Mouse (Mus musculus): ENCODE data around the gene Rora. TPM values are rescaled to one million over a fixed set of nuclear protein-coding genes. Genes with fewer than 3 reads are reported as not detected.

The Rora gene
- polyA plus RNA-seq, 1 experiment from 2014 or later = 8.9 TPM

GRCm38 (mm10) chr9:69304492-69304891 is 650.9 kb downstream of the Rora start:
- ATAC-seq (replicated peaks; ENCODE audit: low FRiP score) = 0 out of 2 replicates have a peak, but pooled peaks have one; percentile 12
- Histone ChIP-seq H3K9me3 (replicated peaks) (no peaks in the 10 kb centered on the region), H3K9ac (no peak overlapping the region), H3K36me3 (no peaks in the 10 kb centered on the region), H3K4me3 (replicated peaks) (no peak overlapping the region), H3K4me2 (no peak overlapping the region), H3K4me1 (peaks cover 44% of the 10 kb centered on the region), H3K27me3 (no peaks in the 10 kb centered on the region), H3K27ac (no peak overlapping the region)
- WGBS = 66% methylated on average over 10 of the region's 10 CpGs

- no peak overlapping the region for H3K9ac ChIP-seq
- no peaks in the 10 kb centered on the region for H3K9me3 ChIP-seq (replicated peaks)
- no peaks in the 10 kb centered on the region for H3K36me3 ChIP-seq
- H3K27ac ChIP-seq = no peak overlapping the region
- no peak overlapping the region for H3K4me2 ChIP-seq
- no peak for ATAC-seq (replicated peaks; ENCODE audit: low FRiP score)
- no peaks in the 10 kb centered on the region for H3K27me3 ChIP-seq
- H3K4me3 ChIP-seq (replicated peaks) = no peak overlapping the region
- peaks cover 40% of the 10 kb centered on the region for H3K4me1 ChIP-seq
- 58% methylated on average over 3 of the region's 3 CpGs for WGBS
These were observed 651.4 kb downstream of the Rora start for GRCm38 (mm10) chr9:69304991-69305390.

- Histone ChIP-seq H3K27ac (no peak overlapping the region), H3K9ac (no peak overlapping the region), H3K4me1 (peaks cover 41% of the 10 kb centered on the region), H3K9me3 (replicated peaks) (no peaks in the 10 kb centered on the region), H3K36me3 (no peaks in the 10 kb centered on the region), H3K4me2 (no peak overlapping the region), H3K27me3 (no peaks in the 10 kb centered on the region), H3K4me3 (replicated peaks) (no peak overlapping the region)
- ATAC-seq (replicated peaks; ENCODE audit: low FRiP score) = no peak
- WGBS = 84% methylated on average over 9 of the region's 9 CpGs
These were observed 653.3 kb downstream of the Rora start for GRCm38 (mm10) chr9:69306734-69307528.

- no peak overlapping the region for H3K9ac ChIP-seq
- H3K27ac ChIP-seq = no peak overlapping the region
- WGBS = 84% methylated on average over 11 of the region's 11 CpGs
- no peaks in the 10 kb centered on the region for H3K27me3 ChIP-seq
- H3K4me1 ChIP-seq = peaks cover 33% of the 10 kb centered on the region
- H3K9me3 ChIP-seq (replicated peaks) = no peaks in the 10 kb centered on the region
- H3K36me3 ChIP-seq = no peaks in the 10 kb centered on the region
- ATAC-seq (replicated peaks; ENCODE audit: low FRiP score) = no peak
- no peak overlapping the region for H3K4me3 ChIP-seq (replicated peaks)
- no peak overlapping the region for H3K4me2 ChIP-seq
These were observed 654.4 kb downstream of the Rora start for GRCm38 (mm10) chr9:69307974-69308373.

GRCm38 (mm10) chr9:69310524-69310923 is 656.9 kb downstream of the Rora start:
- Histone ChIP-seq H3K4me1 (peaks cover 25% of the 10 kb centered on the region), H3K27me3 (no peaks in the 10 kb centered on the region), H3K9me3 (replicated peaks) (no peaks in the 10 kb centered on the region), H3K4me3 (replicated peaks) (no peak overlapping the region), H3K27ac (no peak overlapping the region), H3K9ac (no peak overlapping the region), H3K36me3 (no peaks in the 10 kb centered on the region), H3K4me2 (no peak overlapping the region)
- WGBS = 31% methylated on average over 12 of the region's 12 CpGs
- no peak for ATAC-seq (replicated peaks; ENCODE audit: low FRiP score)

GRCm38 (mm10) chr9:69313297-69313696 is 659.7 kb downstream of the Rora start:
- no peak for ATAC-seq (replicated peaks; ENCODE audit: low FRiP score)
- H3K4me2 ChIP-seq = no peak overlapping the region
- no peak overlapping the region for H3K4me3 ChIP-seq (replicated peaks)
- WGBS = 75% methylated on average over 3 of the region's 3 CpGs
- no peak overlapping the region for H3K9ac ChIP-seq
- no peaks in the 10 kb centered on the region for H3K36me3 ChIP-seq
- H3K9me3 ChIP-seq (replicated peaks) = no peaks in the 10 kb centered on the region
- H3K27me3 ChIP-seq = no peaks in the 10 kb centered on the region
- peaks cover 19% of the 10 kb centered on the region for H3K4me1 ChIP-seq
- no peak overlapping the region for H3K27ac ChIP-seq

- Histone ChIP-seq H3K9ac (no peak overlapping the region), H3K9me3 (replicated peaks) (no peaks in the 10 kb centered on the region), H3K4me3 (replicated peaks) (no peak overlapping the region), H3K4me1 (peaks cover 20% of the 10 kb centered on the region), H3K4me2 (no peak overlapping the region), H3K27ac (no peak overlapping the region), H3K27me3 (no peaks in the 10 kb centered on the region), H3K36me3 (no peaks in the 10 kb centered on the region)
- no peak for ATAC-seq (replicated peaks; ENCODE audit: low FRiP score)
- 77% methylated on average over 9 of the region's 9 CpGs for WGBS
These were observed 661.0 kb downstream of the Rora start for GRCm38 (mm10) chr9:69314451-69315210.

- Histone ChIP-seq H3K36me3 (no peaks in the 10 kb centered on the region), H3K4me3 (replicated peaks) (no peak overlapping the region), H3K4me2 (no peak overlapping the region), H3K9me3 (replicated peaks) (no peaks in the 10 kb centered on the region), H3K27me3 (no peaks in the 10 kb centered on the region), H3K4me1 (peaks cover 16% of the 10 kb centered on the region), H3K27ac (no peak overlapping the region), H3K9ac (no peak overlapping the region)
- ATAC-seq (replicated peaks; ENCODE audit: low FRiP score) = no peak
- WGBS = 53% methylated on average over 3 of the region's 3 CpGs
These were observed 664.0 kb downstream of the Rora start for GRCm38 (mm10) chr9:69317527-69318115.

GRCm38 (mm10) chr9:69319434-69319833 is 665.8 kb downstream of the Rora start:
- Histone ChIP-seq H3K9me3 (replicated peaks) (no peaks in the 10 kb centered on the region), H3K27me3 (no peaks in the 10 kb centered on the region), H3K36me3 (no peaks in the 10 kb centered on the region), H3K27ac (no peak overlapping the region), H3K9ac (no peak overlapping the region), H3K4me1 (peaks cover 28% of the 10 kb centered on the region), H3K4me2 (no peak overlapping the region), H3K4me3 (replicated peaks) (no peak overlapping the region)
- WGBS = 89% methylated on average over 6 of the region's 6 CpGs
- no peak for ATAC-seq (replicated peaks; ENCODE audit: low FRiP score)

GRCm38 (mm10) chr9:69319913-69320634 is 666.5 kb downstream of the Rora start:
- ATAC-seq (replicated peaks; ENCODE audit: low FRiP score) = no peak
- Histone ChIP-seq H3K9ac (no peak overlapping the region), H3K9me3 (replicated peaks) (no peaks in the 10 kb centered on the region), H3K27ac (peak overlapping the region; percentile 20; the same call in 1 of the 2 replicates), H3K4me2 (no peak overlapping the region), H3K4me3 (replicated peaks) (no peak overlapping the region), H3K4me1 (peaks cover 23% of the 10 kb centered on the region), H3K36me3 (no peaks in the 10 kb centered on the region), H3K27me3 (no peaks in the 10 kb centered on the region)
- 44% methylated on average over 10 of the region's 10 CpGs for WGBS

- H3K36me3 ChIP-seq = no peaks in the 10 kb centered on the region
- no peaks in the 10 kb centered on the region for H3K27me3 ChIP-seq
- no peak for ATAC-seq (replicated peaks; ENCODE audit: low FRiP score)
- H3K9me3 ChIP-seq (replicated peaks) = no peaks in the 10 kb centered on the region
- no peak overlapping the region for H3K9ac ChIP-seq
- peaks cover 22% of the 10 kb centered on the region for H3K4me1 ChIP-seq
- whole genome bisulfite sequencing = 41% methylated on average over 3 of the region's 3 CpGs
- no peak overlapping the region for H3K4me2 ChIP-seq
- no peak overlapping the region for H3K4me3 ChIP-seq (replicated peaks)
- H3K27ac ChIP-seq = 0 out of 2 replicates have a peak overlapping the region, but pooled peaks have one; percentile 20
These were observed 667.0 kb downstream of the Rora start for GRCm38 (mm10) chr9:69320635-69321027.
